Mouse (Mus musculus) frontal cortex, adult 2 months (tissue): ENCODE results near the gene Otub2. TPM values are rescaled to one million over a fixed set of nuclear protein-coding genes. Genes with fewer than 3 reads are reported as not detected.
A peak's percentile ranks its signal among the peaks of the same experiment; 100 is the strongest.

Experiments
- DNase-seq, 2 experiments: peaks; one replicate each; pipeline ENCODE4 v3.0.0; 2022; ENCODE audit warnings: low spot score in 1 of 2; ENCODE audit errors: extremely low spot score in 1 of 2
- polyA plus RNA-seq: library from polyadenylated mRNA; depleted of rRNA; stranded (reverse); fragments of >200 nt; gene quantifications from 2 replicates; pipeline ENCODE4 v1.2.3, GENCODE M21; 2012; rRNA removed

The Otub2 gene
- 23.6 and 24.4 TPM in 2 replicates for polyA plus RNA-seq

DNA sequence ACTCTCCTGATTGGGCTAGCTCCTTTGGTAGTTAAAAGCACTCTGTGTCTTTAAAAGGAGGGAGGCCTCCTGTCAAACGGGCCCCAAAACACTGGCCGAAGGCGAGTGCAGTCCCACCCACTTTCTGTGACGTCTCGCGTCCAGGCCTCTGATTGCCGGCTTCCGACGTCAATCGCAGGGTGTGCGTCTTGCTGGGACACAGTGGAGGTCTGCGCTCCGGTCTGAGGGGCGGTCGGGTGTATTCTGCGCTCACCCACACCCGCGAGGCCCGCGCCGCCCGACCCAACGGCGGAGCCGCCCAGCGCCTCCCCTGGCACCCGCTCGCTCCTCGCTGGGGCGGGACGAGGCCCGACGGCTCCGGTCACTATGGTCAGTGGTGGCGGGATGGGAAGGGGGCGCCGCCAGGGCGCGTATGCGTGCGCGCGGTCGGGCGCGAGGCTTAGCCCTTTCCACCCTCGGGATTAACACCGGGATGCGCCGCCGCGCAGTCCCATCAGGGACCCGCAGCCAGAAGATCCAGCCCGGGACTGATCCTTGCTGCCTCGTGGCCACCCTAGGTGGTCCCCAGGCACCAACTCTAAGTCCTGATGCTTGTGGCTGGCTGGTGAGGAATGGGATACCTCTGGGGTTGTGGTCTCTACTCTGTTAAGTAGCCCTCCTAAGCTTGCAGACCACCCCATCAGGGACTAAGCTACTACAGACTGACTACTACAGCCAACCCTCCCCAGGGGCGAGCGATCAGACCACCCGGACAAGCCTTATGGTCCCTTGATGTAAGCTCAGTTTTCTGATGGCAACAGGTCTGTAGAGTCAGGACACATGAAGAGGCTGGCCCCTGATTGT lies at the start of gene Otub2:
Otub2 (plus strand) TSS at position 178 of the 843 bp plus-strand sequence.
- DNase-seq: peak; percentile 96 to 99

DNA sequence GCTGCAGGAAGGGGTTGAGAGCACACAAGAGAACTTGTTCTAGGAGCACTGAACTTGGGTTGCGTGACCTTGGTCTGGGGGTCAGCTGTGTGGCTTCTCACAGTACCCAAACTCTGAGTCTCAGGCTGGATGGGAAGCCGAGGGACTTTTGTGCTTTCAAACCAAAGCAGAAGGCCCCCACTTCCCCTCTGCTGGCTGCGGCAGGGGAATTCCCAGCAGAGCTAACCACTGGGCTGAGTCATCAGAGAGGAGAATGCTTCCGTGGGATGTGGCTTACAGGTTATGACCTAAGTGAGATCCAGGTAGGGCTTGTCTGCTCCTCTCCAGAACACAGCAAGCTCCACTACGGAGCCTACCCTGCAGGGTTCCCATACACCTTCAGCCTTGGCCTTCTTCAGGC lies 47.3 kb upstream of the Otub2 start:
- DNase-seq: no peak

DNA sequence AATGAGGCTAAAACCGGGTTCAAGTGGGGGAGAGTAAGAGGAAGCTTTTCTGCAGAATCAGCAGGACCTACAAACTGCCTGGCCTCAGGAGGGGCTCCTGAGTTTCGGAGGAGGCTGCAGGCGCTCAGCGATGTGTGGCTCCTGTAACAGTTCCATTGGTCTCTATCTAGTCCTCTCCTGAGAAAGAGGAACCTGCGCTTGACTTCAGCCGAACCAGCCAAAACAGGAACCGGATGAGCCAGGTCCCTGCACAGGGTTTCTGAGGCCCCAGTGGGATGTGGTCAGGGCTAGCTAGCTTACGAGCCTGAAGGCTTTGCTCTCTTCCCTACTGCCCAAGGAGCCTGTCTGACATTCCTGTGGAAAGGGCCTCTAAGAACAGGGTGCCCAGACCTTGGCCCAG lies 45.0 kb upstream of the Otub2 start:
- no peak for DNase-seq

DNA sequence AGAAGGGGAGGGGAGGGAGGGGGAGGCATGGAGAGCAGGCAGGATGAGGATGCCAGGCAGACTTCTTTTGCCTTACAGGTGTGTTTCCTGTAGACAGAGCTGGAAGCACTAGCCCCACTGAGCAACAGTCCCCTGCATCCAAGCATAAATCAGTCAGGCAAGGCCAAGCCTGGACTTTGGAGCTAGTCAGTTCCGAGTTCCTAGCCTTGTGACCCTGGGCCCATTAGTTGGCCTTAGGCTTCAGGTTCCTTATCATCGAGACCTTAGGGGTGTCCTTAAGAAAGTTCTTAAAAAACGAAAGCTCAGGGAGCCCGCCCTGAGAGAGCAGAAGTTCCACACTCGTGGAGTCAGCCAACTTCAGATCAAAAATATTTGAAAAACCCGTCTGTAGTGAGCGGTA lies 43.5 kb upstream of the Otub2 start:
- no peak for DNase-seq

DNA sequence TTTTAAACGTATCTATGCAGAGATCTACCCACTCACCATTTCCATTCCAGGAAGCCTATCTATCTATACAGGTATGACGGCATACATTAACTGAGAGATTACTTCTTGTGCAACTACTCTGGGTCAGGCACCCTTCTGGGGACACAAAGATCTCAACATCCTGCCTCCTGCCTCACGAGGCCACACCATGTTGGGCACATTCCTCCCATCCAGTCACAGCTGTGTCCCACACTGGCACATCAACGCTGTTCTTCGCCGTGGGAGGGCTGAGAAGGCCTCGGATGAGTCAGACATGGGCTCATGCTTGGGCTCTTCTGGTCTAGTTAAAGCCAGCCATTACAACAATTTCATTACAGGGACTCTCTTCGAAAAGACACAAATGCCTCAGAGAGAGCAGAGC lies 41.5 kb upstream of the Otub2 start:
- DNase-seq: peak in 1 of 2 experiments; percentile 68

DNA sequence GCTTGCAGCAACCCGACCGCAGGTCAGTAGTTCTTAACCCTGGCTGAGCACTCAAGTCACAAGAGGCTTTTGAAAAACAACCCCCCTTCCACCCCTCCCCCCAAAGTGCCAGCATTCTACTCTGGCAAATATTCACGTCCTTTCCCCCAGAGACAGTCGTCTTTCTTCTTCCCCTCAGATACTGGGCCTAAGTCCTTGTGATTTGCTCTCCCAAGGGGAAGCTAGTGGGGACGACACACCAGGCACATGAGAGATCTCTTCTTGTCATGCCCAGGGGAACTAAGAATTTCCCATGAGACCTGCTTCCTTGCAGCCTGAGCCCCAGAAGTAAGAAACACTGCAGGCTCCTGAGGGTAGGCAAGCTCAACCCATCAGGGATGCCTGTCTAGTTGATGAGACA lies 41.1 kb upstream of the Otub2 start:
- DNase-seq: no peak

DNA sequence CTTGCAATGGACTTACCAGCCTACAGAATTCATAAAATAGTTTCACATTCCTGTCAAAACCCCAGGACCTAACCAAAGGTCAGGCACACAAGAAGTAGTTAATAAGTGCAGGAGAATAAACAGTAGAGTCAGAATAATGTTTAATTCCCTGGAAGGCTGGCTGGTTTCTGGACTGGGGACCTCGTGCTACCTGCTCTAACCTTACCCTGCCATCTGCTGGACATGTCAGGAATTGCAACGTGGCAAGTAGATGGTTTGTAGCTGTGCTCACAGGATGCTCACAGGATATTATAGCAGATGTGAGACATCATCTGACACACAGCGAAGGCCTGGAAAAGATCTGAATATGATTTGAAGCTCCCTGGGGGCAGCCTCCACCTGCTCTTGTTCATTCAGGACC lies 40.0 kb upstream of the Otub2 start:
- DNase-seq: peak; percentile 76 to 96

DNA sequence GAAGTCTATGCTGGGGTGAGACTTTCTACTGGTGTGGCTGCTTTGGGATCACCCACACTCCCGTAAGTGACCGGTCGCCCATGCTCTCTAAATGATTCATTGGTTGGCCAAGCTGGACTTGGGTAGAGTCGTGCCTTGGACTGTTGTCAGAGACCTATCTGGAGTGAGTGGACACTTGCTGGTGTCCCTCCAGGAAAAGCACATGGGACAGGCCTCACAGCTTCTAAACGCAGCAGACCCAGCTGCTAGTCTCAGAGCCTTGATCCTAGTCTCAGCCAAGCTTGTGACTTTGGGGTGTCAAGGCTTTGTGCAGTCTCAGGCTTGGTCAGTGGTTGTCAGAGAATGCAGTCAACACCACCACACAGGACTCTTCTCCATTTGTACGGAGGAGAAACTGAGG lies 35.7 kb upstream of the Otub2 start:
- no peak for DNase-seq

DNA sequence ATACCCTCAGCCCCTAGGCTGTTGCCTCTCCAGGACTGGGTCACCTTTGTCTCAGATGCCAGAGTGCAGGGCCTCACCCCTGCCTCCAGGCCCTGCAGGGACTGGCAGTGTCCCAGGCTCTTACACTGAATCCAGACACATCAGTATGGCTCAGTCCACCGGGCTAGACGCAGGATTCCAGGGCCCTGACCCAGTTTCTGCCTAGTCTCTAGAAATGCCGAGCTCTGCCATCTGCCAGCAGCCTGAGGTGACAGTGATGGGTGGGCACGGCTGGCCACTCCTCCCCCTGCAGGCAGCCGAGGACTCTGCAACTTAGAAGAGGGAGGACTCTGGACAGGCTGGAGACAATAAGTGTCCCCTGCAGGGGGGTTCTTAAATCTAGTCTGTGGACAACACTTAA lies 34.9 kb upstream of the Otub2 start:
- peak in 1 of 2 experiments; percentile 58 for DNase-seq

DNA sequence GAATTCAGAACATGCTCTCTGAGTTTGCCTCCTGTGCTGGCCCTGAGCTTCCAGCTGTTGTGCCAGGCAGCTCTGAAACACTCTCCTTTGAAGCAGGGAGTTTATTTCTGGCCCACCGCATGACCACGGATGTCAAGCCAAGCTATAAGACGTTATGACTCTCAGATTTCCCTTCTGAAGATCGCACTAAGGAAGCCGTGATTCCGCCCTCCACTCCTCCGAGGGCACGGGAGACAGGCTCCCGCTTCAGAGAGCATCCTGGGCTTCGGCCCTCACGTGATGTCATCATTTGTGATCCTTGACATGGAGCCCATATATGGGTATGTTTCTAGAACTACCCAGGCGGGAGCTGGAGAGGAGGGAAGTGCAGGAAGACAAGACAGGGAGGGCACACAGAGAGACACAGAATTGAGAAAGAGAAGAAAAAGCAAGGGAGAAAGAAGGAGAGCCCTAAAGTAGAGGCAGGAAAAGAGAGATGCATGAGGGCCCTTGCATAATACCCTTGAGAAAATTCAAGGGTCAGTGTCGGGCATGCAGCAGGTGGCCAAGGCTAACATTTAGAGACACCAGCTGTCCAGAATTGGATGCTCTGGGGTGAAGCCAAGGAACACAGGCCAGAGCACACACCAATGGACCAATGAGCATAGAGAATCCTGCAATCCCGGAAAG lies 32.6 kb upstream of the Otub2 start, which contains the start of gene Asb2:
Asb2 (minus strand) TSS at position 256 of the 669 bp plus-strand sequence.
- DNase-seq: no peak

DNA sequence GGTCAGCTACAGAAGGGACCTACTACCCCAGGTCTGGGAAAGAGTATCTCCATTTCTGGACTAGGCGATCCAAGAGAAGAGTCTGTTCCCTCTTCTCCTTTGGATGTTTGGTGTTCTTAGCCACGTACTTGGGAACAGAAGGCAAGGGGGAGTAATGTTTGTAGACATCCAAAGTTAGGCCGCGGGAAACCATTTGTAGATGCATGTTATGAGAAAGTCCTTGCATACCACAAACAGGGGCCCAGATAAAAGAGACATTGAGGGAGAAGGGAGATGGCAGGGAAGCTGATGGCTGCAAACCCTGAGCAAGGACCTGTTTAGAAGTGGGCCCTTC lies 32.1 kb upstream of the Otub2 start:
- peak in 1 of 2 experiments; percentile 37 for DNase-seq

DNA sequence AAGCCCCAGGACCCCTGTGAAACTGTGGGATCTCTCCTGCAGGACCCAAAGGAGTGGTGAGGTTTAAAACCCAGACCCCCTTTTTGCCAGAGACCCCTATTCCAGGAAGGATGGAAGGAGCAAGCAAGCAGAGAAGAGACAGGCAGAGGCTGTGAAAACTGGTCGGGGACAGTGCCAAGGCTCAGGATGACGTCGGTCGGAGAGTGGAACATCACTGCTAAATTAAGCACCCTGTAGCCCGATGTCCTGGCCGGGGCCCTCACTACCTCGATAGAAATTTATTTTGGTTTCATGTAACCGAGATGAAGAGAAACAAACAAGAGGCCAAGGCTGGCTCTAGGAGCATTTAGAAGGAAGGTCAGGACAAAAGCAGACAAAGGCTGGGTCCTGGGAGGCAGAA lies 30.3 kb upstream of the Otub2 start:
- peak in 1 of 2 experiments; percentile 34 for DNase-seq

DNA sequence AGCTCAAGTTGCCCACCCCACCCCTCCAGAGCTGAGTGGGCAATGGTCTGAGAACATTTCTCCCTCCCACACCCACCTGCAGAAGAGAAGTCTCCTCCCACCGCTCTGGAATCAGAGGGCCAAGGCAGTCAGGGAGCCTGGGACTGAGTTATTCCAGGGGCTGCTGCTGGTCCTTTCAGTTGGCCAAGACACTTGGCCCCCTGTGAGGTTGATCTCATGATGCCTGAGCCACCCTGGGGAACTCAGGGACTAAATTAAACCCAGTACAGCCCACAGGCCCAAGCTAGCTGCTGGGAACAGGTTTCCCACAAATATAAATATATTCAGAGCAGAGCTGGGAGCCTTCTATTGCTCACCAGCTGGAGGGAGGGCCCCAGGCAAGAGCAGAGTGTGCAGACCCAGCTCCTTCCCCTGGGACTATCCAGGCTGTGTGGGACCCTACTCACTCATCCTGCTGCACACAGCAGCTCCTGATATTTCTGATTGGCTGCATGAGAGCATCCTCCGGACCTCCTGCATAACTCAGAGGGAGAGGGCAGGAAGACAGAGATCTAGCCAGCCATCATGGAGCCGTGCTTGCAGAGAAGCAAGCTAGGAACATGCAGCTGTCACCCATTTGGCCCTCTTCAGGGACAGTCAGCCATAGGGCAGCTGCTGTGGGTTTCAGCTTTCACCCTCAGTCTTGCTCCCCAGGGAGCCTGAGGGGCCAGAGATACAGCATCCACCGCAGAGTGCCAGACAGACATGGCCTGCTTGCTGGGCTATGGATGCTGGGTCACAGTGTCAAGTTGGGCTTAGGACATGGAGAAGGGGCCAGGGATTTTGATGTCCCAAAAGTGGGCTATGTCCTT lies 29.3 kb upstream of the Otub2 start:
- DNase-seq: no peak

DNA sequence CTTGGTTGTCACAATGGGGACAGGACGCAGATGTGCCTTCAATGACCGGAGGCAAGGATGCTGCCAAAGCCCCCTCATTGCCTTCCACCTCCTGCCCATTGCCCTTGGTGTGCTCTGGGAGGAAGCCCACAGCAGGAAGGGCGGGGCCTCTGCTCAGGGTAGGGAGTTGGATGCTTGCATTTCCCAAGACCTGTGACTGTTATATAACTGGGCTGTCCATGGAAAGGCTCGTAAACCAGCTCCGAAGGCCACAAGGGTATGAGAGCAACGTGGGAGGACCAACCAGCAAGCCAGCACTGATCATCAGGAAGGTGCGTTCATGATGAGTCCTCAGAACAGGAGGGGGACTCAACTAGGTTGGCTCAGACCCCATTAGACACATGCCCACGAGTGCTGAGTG lies 27.7 kb upstream of the Otub2 start:
- no peak for DNase-seq

DNA sequence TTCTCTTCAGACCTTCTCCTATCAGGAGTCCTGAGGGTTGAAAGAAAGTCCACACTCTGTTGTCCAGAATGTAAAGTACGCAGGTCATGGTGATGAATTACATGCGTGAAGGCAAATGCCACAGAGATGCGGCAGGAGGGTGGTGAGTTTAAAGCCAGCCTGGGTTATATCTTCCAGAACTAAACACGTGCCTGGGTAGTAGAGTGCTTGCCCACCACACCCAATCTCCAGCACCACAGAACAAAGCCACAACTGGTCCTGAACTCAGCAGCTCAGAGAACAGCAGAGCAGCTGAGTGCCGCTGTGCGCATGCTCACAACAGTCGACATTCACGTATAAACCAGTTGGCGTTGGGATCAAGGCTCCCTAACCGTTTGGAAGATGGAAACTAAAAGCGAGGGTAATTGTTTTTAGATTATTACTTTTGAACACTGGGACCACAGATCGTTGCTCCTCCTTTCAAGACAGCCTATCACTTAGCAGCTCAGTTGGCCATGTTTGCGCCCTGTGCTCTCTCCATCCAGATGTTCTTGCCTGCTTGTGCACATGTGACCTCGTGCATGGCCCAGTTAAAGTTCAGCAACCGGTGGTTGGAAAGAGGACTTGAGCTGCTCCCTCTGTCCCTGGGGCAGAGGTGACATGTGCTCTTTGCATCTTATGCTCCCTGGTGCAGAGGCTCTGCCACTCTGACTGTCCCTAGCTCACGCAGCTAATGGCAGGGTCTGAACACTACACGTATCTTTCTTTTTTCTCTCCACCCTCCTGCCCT lies 26.8 kb upstream of the Otub2 start:
- no peak for DNase-seq

DNA sequence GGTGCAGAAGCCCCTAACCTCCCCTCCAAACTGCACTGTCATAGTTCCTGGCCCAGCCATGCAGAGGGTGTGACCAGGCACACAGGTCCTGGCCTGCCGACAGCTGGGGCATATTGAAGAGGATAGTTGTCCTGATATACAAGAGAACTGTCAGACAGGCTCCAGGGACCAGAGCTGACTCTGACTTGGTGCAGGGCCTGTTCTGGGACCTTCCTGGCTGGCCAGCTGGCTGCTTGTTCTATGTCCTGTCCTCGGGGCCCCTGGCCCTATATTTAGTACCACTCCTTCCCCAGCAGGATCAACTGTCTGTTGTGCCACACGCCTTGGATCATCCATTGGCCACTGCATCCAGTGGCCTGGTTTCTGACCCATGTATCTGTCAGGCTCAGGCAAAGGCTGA lies 26.1 kb upstream of the Otub2 start:
- DNase-seq: no peak

DNA sequence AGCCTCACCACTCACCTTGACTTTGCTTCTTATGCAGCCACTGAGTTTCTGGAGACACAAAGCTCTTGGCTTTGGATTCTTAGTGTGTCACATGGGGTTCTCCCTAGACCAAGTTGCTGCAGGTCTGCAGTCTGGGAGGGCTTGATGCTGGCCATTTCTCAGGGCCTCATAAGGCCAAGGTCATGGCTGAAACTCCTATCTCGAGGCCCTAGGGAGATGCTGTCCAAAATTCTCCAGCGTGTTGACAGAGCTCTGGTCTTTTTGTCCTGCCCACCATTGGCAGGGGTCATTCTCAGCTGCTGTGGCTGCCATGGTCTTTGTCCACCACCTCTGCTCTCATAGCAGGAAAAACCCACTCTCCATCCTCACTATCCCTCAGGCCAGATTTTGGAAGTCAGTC lies 21.3 kb upstream of the Otub2 start:
- DNase-seq: no peak

DNA sequence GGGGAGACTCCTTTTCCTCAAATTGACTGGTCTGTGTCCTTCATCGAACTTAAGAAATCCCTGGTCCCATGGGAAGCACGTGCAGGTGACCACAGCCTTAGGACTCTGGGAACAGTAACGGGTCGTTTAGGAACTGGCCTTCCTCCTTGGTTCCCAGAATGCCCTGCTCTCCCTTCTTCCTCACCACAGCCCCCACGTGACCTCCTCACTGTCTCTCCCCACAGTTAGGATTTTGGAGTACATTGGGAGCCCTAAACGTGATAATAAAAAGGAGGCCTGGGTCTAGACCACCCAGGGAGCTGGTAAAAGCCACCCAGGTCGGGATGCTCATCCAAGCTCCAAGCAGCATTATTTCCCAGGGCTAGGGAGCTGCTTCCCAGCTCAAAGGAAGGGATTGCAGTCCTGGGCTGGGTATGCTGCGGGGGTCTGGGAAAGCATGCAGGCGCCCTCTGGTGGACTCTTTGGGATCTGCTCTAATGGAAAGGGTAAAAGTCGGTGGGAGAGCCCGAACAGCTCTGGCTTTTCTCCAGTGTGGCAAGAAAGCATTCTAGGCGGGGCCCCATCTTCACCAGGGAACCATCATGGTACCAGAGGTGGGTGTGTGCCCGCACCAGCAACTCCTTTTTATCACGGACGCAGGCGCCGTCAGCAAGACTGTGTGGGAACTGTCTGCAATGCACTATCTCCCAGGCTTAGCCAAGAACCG lies 20.7 kb upstream of the Otub2 start:
- DNase-seq: peak in 1 of 2 experiments; percentile 88

DNA sequence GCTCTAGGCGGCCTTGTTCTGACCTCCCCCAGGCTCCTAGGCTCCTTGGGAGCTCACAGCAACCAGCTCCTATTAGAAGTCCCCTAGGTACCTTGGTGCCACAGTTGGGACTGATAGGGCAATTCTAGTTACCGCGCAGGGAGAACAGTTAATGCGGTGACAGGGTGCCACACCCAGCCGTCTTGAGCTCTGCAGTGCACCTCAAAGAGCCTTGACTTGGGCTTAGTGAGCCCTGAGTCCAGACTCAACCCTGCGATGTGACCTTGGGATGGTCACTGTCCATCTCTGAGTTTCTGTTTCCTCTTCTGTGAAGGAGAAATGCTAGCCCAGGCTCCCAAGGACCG lies 20.2 kb upstream of the Otub2 start:
- no peak for DNase-seq

DNA sequence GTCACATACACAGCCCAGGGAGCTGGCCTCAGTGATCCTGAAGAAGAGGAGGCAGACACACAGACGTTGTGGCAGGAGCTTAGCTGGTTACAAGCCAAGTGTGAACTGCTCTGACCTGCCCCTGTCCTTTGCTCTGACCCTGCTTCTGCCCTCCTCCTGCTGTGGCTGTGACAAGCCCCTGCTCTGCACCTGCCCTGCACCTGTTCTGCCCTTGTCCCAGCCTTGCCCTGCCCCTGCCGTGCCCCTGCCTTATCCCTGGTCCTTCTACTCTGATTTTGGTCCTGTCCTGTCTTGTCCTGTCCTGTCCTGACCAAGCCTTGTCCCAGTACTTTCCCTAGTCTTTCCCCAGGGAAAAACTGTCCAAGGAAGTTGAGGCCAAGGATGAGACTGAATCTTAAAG lies 19.7 kb upstream of the Otub2 start:
- DNase-seq: no peak
